11 mouse cellular contexts compared by ENCODE assay signal in the genomic region with DNA sequence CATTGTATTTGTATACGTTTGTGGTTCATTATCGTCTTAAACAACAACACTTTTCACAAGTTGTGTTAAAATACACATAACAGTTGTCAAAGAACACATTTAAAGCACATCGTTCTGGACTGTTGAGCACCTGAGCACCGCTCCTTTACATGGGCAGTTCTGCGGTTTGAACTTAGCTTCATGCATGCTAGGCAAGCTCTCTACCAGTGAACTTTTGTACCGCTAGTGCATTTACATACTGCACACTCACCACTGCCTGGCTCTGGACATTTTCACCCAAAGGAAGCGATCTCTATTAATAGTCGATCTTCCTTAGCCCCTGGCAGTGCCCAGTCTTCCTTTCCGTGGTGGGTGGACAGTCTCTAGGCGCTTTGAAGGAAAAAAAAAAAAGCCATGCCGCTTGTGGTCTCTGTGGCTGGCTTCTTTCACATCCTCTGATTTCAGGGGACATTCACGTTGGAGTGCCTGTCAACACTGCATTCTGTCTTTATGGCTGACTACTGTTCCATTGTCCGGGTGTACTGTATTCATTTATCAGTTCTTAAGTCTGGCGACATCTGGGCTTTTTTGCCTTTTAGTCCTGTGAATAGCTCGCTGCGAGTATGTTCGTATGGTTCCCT.
DNase-seq lines count a peak whose midpoint lies in the region; ATAC-seq and TF ChIP-seq lines count a peak whose summit lies in the region.
"Had no signal": no experiment of that assay in that cellular context is flagged by ENCODE, and none has a peak within 500 bp of the region (broad histone marks: within the 10 kb centered on the region; RNA-seq: fewer than 3 reads in every experiment).

No protein-coding gene starts in this region.

- peak overlapping the region; percentile 21; the same call in 1 of the 2 replicates for H3K9ac ChIP-seq in embryonic facial prominence, embryonic 13.5 days
- H3K9ac ChIP-seq in heart, postnatal 0 days (replicated peaks; ENCODE audit: low read depth, low read length), result no peak overlapping the region
- H3K9ac ChIP-seq in heart, adult 2 months (ENCODE audit: low read depth, low read length), result no peak overlapping the region
- H3K9ac ChIP-seq in liver, postnatal 0 days (replicated peaks), result no peak overlapping the region
- no peak overlapping the region for H3K9ac ChIP-seq in hindbrain, postnatal 0 days (replicated peaks; ENCODE audit: low read length)
- H3K9ac ChIP-seq: liver, embryonic 15.5 days had no signal

- no peaks in the 10 kb centered on the region for H3K27me3 ChIP-seq in embryonic facial prominence, embryonic 13.5 days
- no peaks in the 10 kb centered on the region for H3K27me3 ChIP-seq in embryonic facial prominence, embryonic 10.5 days (replicated peaks; ENCODE audit: low read depth, poor library complexity, severe bottlenecking)
- no peaks in the 10 kb centered on the region for H3K27me3 ChIP-seq in heart, postnatal 0 days (ENCODE audit: control insufficient read depth, insufficient read depth, low read length)
- H3K27me3 ChIP-seq in heart, adult 2 months (ENCODE audit: control insufficient read depth, insufficient read depth, low read length), result no peaks in the 10 kb centered on the region
- no peaks in the 10 kb centered on the region for H3K27me3 ChIP-seq in liver, postnatal 0 days (ENCODE audit: insufficient read depth, low read length)
- H3K27me3 ChIP-seq in hindbrain, postnatal 0 days (ENCODE audit: insufficient read depth, low read length), result no peaks in the 10 kb centered on the region
- H3K27me3 ChIP-seq: liver, embryonic 15.5 days had no signal

- intact Hi-C loops in heart, adult 2 months (cut with DNase I), result no loop called here

- no peak for TF ChIP-seq CTCF in heart, postnatal 0 days (IDR thresholded peaks at IDR 0.05; ENCODE audit: low read depth)
- TF ChIP-seq CTCF in heart, adult 2 months (IDR thresholded peaks at IDR 0.05), result no peak
- no peak for TF ChIP-seq CTCF in liver, postnatal 0 days (IDR thresholded peaks at IDR 0.05; ENCODE audit: low read depth)
- no peak for TF ChIP-seq CTCF in hindbrain, postnatal 0 days (IDR thresholded peaks at IDR 0.05; ENCODE audit: low read depth)

- no peaks in the 10 kb centered on the region for H3K9me3 ChIP-seq in embryonic facial prominence, embryonic 13.5 days
- no peaks in the 10 kb centered on the region for H3K9me3 ChIP-seq in embryonic facial prominence, embryonic 10.5 days
- H3K9me3 ChIP-seq in heart, postnatal 0 days (replicated peaks; ENCODE audit: control insufficient read depth, low read length), result no peaks in the 10 kb centered on the region
- H3K9me3 ChIP-seq in liver, postnatal 0 days (ENCODE audit: low read length), result no peaks in the 10 kb centered on the region
- H3K9me3 ChIP-seq in hindbrain, postnatal 0 days (ENCODE audit: low read length), result no peaks in the 10 kb centered on the region
- H3K9me3 ChIP-seq: G1E; liver, embryonic 15.5 days had no signal

- H3K79me2 ChIP-seq in heart, adult 2 months (replicated peaks; ENCODE audit: control insufficient read depth, insufficient read depth, low read length), result peaks cover 1% of the 10 kb centered on the region

- TF ChIP-seq EP300 in heart, postnatal 0 days (IDR thresholded peaks at IDR 0.05; ENCODE audit: low read depth), result no peak
- TF ChIP-seq EP300 in heart, adult 2 months (IDR thresholded peaks at IDR 0.05; ENCODE audit: insufficient read depth, low read depth, low read length), result no peak
- TF ChIP-seq EP300 in liver, postnatal 0 days (IDR thresholded peaks at IDR 0.05; ENCODE audit: low read depth), result no peak

- no peak overlapping the region for H3K27ac ChIP-seq in embryonic facial prominence, embryonic 13.5 days
- H3K27ac ChIP-seq in embryonic facial prominence, embryonic 10.5 days (replicated peaks), result no peak overlapping the region
- H3K27ac ChIP-seq in heart, postnatal 0 days (ENCODE audit: low read depth), result no peak overlapping the region
- no peak overlapping the region for H3K27ac ChIP-seq in heart, adult 2 months
- H3K27ac ChIP-seq in liver, postnatal 0 days (ENCODE audit: low read depth), result peak overlapping the region; percentile 85; the same call in 1 of the 2 replicates
- peak overlapping the region; percentile 74 for H3K27ac ChIP-seq in hindbrain, postnatal 0 days
- H3K27ac ChIP-seq: liver, embryonic 15.5 days; macrophage had no signal

- ATAC-seq in embryonic facial prominence, embryonic 13.5 days (ENCODE audit: insufficient number of reproducible peaks, insufficient read depth, low FRiP score, low TSS enrichment, low read depth), result no peak
- ATAC-seq in heart, postnatal 0 days (ENCODE audit: insufficient read depth, low read depth), result 0 out of 2 replicates have a peak, but pooled peaks have one; percentile 14
- ATAC-seq in liver, postnatal 0 days, result no peak
- no peak for ATAC-seq in hindbrain, postnatal 0 days

- TF ChIP-seq POLR2A in heart, adult 2 months (IDR thresholded peaks at IDR 0.05; ENCODE audit: insufficient read depth, low read depth, low read length), result no peak

- no peak overlapping the region for H3K4me3 ChIP-seq in embryonic facial prominence, embryonic 13.5 days
- H3K4me3 ChIP-seq in embryonic facial prominence, embryonic 10.5 days, result no peak overlapping the region
- H3K4me3 ChIP-seq in heart, postnatal 0 days (ENCODE audit: low read depth, low read length), result no peak overlapping the region
- H3K4me3 ChIP-seq in heart, adult 2 months, result no peak overlapping the region
- no peak overlapping the region for H3K4me3 ChIP-seq in liver, postnatal 0 days (ENCODE audit: low read depth, low read length)
- no peak overlapping the region for H3K4me3 ChIP-seq in hindbrain, postnatal 0 days (ENCODE audit: low read length)
- H3K4me3 ChIP-seq: liver, embryonic 15.5 days had no signal

- peaks cover 11% of the 10 kb centered on the region; the same call in 1 of the 2 replicates for H3K4me1 ChIP-seq in embryonic facial prominence, embryonic 13.5 days
- peaks cover 20% of the 10 kb centered on the region for H3K4me1 ChIP-seq in embryonic facial prominence, embryonic 10.5 days
- H3K4me1 ChIP-seq in heart, postnatal 0 days (ENCODE audit: control insufficient read depth, insufficient read depth), result peaks cover 7% of the 10 kb centered on the region; the same call in 1 of the 2 replicates
- peaks cover 19% of the 10 kb centered on the region for H3K4me1 ChIP-seq in heart, adult 2 months (ENCODE audit: control insufficient read depth, insufficient read depth, low read length)
- peaks cover 35% of the 10 kb centered on the region for H3K4me1 ChIP-seq in liver, postnatal 0 days (ENCODE audit: insufficient read depth)
- peaks cover 14% of the 10 kb centered on the region for H3K4me1 ChIP-seq in hindbrain, postnatal 0 days (ENCODE audit: insufficient read depth, low read length)

- H3K4me2 ChIP-seq in embryonic facial prominence, embryonic 13.5 days, result no peak overlapping the region
- no peak overlapping the region for H3K4me2 ChIP-seq in heart, postnatal 0 days (ENCODE audit: low read depth, low read length)
- peak overlapping the region; percentile 22; the same call in 1 of the 2 replicates for H3K4me2 ChIP-seq in liver, postnatal 0 days (ENCODE audit: low read depth, low read length)
- no peak overlapping the region for H3K4me2 ChIP-seq in hindbrain, postnatal 0 days (ENCODE audit: low read depth, low read length)
- H3K4me2 ChIP-seq: liver, embryonic 15.5 days had no signal

- no peaks in the 10 kb centered on the region for H3K36me3 ChIP-seq in embryonic facial prominence, embryonic 13.5 days
- H3K36me3 ChIP-seq in embryonic facial prominence, embryonic 10.5 days (replicated peaks), result no peaks in the 10 kb centered on the region
- H3K36me3 ChIP-seq in heart, postnatal 0 days (replicated peaks; ENCODE audit: control insufficient read depth, insufficient read depth, low read length), result peaks cover 8% of the 10 kb centered on the region
- no peaks in the 10 kb centered on the region; the same call in 1 of the 2 replicates for H3K36me3 ChIP-seq in heart, adult 2 months (ENCODE audit: control insufficient read depth, insufficient read depth, low read length)
- no peaks in the 10 kb centered on the region for H3K36me3 ChIP-seq in liver, postnatal 0 days (replicated peaks; ENCODE audit: insufficient read depth, low read length)
- no peaks in the 10 kb centered on the region for H3K36me3 ChIP-seq in hindbrain, postnatal 0 days (ENCODE audit: insufficient read depth, low read length)
- H3K36me3 ChIP-seq: liver, embryonic 15.5 days had no signal

- DNase-seq in embryonic facial prominence, embryonic 10.5 days (ENCODE audit: low spot score), result no peak
- no peak for DNase-seq in heart, postnatal 0 days (ENCODE audit: low spot score)
- no peak for DNase-seq in heart, adult 2 months
- no peak for DNase-seq in liver, postnatal 0 days
- no peak for DNase-seq in liver
- no peak for DNase-seq in hindbrain, postnatal 0 days (ENCODE audit: low spot score)
- DNase-seq in urinary bladder, postnatal 10 days (ENCODE audit: low spot score), result no peak

- 81% methylated on average over 17 of the region's 17 CpGs for WGBS in embryonic facial prominence, embryonic 13.5 days
- 87% methylated on average over 17 of the region's 17 CpGs for WGBS in embryonic facial prominence, embryonic 10.5 days
- WGBS in heart, postnatal 0 days, result 30% methylated on average over 17 of the region's 17 CpGs
- WGBS in heart, adult 2 months, result 43% methylated on average over 17 of the region's 17 CpGs
- WGBS in liver, postnatal 0 days (ENCODE audit: insufficient replicate concordance), result 58% methylated on average over 17 of the region's 17 CpGs
- 65% methylated on average over 17 of the region's 17 CpGs for WGBS in hindbrain, postnatal 0 days

Comparison
In these comparisons a context has a peak if more than half of its experiments do, and no peak if none do; other contexts are left out.
1. H3K27ac ChIP-seq: peak in liver, postnatal 0 days (single experiment) and hindbrain, postnatal 0 days (single experiment); none in embryonic facial prominence, embryonic 13.5 days (single experiment), embryonic facial prominence, embryonic 10.5 days (single experiment), heart, postnatal 0 days (single experiment) and heart, adult 2 months (single experiment).